Mouse (Mus musculus) thymus, adult 2 months (tissue): ENCODE measurements around the gene Ubl4b.

Source experiments
- CTCF ChIP-seq: fragments of 200-500 bp; IDR thresholded peaks from 2 replicates; pipeline ENCODE4 v1.5.1; 2012; ENCODE audit warnings: mild to moderate bottlenecking, control low read depth, low read length, moderate library complexity, borderline replicate concordance; ENCODE audit not compliant: control insufficient read depth, poor library complexity, insufficient read depth; ENCODE audit errors: extremely low read depth
- POLR2A ChIP-seq: fragments of 200-500 bp; IDR thresholded peaks from 2 replicates; pipeline ENCODE4 v1.6.1; 2012; ENCODE audit warnings: mild to moderate bottlenecking, low read length, control low read depth, moderate library complexity; ENCODE audit not compliant: control insufficient read depth, poor library complexity, insufficient read depth; ENCODE audit errors: extremely low read depth

- TF ChIP-seq CTCF = no peak
- TF ChIP-seq POLR2A = no peak
Observed at GRCm38 (mm10) chr3:107562591-107562990, 7.7 kb upstream of the Ubl4b start.
